Mouse (Mus musculus) left cerebral cortex, adult 8-10 months (tissue): ENCODE results near the gene Ppfibp1. TPM values are rescaled to one million over a fixed set of nuclear protein-coding genes. Genes with fewer than 3 reads are reported as not detected.

Experiments used
- DNase-seq, 2 experiments: peaks; one replicate each; pipeline ENCODE4 v3.0.0; 2022; ENCODE audit warnings: low spot score in 2 of 2
- total RNA-seq, 4 experiments: library from RNA; stranded (reverse); gene quantifications; 2 replicates each; pipeline ENCODE4 v1.2.4; 2022

Ppfibp1 gene
- total RNA-seq, 4 experiments from 2014 or later, result 48.2 to 53.8 (median 52.5) TPM

- no peak for DNase-seq
Observed at GRCm38 (mm10) chr6:146981249-146981835, 93.1 kb downstream of the Ppfibp1 start.

DNA sequence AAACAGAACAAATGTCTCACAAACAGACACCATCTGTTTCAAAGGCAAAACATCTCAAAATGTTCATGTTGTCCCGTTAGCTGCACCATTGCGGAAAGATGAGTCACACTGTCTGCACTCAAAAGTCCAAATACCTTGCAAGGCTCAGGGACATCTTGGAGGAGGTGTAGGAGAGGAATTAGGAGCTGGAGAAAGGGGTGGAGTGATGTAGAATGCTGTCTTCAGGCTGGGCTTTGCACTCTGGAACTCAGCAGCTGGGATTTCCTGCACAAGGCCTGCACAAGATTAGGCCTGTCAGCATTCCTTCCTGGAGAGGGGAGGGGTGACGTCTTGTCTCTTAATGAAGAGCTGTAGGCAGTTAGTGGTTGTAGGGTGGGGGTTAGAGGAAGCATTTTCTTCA is 96.3 kb downstream of the Ppfibp1 start:
- peak in 1 of 2 experiments; percentile 65 for DNase-seq

DNA sequence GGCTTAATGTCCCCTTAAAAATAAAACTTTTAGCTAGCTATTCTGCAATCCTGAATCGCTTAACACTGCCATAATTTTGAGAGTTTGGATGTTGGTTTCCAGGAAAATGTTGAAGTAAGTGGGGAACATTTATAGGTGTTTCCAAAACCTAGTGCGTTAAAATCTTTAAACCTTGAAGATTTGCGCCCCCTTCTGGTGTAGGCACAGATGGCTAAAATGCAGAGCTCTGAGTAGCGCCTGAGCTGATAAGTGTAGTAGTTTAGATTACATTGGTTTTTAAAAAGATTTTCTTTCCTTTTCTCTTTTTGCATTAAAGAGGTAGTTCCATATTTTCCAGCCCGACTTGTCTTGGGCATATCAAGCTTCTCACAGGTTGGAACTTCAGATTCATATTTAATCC is 105.9 kb downstream of the Ppfibp1 start:
- DNase-seq, result no peak

DNA sequence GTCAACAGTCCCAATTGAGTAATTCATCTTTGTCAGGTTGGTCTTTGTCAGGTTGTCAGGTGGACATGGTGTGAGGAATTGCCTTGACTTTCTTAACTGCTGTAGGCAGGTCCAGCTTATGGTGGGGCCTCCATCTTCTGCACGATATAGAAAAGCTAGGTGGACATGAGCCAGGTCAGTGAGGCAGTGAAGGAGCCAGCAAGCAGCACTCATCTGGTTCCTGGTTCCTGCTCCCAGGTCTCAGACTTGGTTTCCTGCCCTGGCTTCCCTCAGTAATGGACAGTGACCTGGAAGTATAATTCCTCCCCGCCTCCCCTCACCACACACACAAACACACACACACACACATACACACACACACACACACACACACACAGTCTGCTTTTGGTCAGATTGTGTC is 107.1 kb downstream of the Ppfibp1 start:
- DNase-seq, result no peak

DNA sequence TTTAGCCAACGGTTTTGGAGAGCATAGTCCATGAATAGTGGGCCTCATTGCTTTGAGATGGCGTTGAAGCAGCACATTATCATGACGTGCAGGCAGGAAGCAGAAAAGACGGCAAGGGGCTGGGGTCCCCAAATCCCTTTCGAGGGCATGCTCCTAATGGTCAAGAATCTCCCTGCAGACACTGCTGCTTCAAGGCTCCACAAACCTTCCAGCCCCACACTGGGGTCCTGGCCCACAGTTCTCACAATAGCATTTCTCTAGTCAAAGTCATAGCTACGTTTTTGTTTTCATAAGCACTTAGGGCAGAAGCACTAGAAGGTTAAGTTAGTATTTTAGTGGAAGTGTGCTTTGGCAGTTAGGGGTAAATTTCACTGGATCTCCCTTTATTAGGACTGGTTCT is 107.6 kb downstream of the Ppfibp1 start:
- no peak for DNase-seq

DNA sequence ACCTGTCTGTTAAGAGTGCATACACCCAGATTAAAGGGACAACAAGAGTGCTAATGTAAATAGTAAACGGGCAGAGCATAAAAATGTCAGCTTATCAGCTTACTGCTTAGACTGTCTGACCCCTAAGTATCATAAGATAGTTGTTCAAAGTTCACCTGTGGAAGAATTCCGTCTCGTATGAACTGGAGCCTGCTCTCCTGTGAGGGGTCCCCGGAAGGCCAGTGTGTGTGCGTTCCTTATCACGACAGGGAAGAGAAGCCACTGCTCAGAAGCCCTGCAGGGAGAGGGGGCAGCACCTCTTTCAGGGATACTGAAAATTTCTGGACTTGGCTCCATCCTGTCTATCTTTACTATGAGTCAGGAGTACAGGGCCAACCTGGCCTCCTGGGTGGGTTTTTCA is 108.7 kb downstream of the Ppfibp1 start:
- no peak for DNase-seq

- DNase-seq, result no peak
Observed at GRCm38 (mm10) chr6:146998710-146999109, 110.4 kb downstream of the Ppfibp1 start.

- no peak for DNase-seq
Observed at GRCm38 (mm10) chr6:146999302-146999701, 111.0 kb downstream of the Ppfibp1 start.

DNA sequence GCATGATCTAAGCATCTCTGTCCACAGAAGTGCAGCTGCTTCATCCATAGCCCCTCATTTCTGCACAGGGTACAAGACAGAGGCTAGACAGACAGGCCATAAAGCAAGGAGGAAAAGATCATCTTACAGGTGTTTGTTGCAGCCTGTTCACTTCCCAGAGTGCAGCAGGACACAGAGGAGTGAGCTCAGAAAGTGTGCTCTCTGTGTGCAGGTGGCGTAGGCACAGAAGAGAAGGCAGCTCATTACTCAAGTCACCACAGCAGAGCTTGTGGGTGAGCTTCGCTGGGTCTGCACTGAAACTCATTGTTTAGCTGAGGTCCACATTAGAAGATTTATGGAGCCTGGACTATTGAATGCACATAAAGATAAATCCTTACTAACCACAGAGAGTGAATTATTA is 111.5 kb downstream of the Ppfibp1 start:
- DNase-seq, result no peak

- no peak for DNase-seq
Observed at GRCm38 (mm10) chr6:147008148-147008547, 119.9 kb downstream of the Ppfibp1 start.

DNA sequence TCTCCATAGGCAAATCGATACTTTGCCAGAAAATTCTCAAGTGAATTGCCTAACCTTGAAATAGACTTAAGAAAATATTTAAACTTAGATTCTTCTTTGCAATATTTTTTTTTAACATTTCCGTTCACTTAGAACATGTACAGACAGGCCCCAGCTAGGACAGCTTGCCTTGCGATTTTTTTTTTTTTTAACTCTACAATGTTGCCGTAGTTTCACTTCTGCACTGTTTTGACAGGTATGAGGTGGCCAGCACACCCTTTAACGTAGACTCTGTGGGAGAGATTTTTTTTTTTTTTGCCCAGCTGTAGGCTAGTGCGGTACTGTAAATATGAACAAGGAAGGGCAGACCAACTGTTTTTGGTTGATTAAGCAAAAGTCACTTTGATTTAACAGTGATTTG is 122.1 kb downstream of the Ppfibp1 start:
- no peak for DNase-seq

GRCm38 (mm10) chr6:147010811-147011520 is 122.7 kb downstream of the Ppfibp1 start:
- no peak for DNase-seq

GRCm38 (mm10) chr6:147011555-147011954 is 123.3 kb downstream of the Ppfibp1 start:
- DNase-seq, result no peak

- DNase-seq, result no peak
Observed at GRCm38 (mm10) chr6:147011977-147012376, 123.7 kb downstream of the Ppfibp1 start.

GRCm38 (mm10) chr6:147013546-147013945 is 125.3 kb downstream of the Ppfibp1 start:
- DNase-seq, result no peak

GRCm38 (mm10) chr6:147017906-147018305 is 129.6 kb downstream of the Ppfibp1 start:
- no peak for DNase-seq

DNA sequence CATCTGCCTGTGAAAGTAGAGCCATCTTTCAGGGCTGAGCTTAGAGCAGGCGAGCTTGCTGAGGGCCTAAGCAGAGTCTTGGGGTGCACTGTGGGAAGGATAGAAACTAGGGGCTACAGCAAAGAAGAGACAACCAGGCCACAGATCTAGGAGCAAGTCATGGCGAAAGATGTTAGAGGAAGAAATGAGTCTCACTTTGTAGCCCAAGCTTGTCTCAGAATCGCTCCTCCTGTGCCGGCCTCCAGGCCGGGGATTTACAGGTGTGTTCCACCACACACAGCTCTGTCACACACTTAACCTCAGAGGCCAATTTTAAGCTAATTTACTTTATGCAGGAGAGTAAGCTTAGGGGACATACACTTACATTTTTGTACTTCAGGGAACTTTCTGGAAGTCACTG is 130.1 kb downstream of the Ppfibp1 start:
- DNase-seq, result no peak

DNA sequence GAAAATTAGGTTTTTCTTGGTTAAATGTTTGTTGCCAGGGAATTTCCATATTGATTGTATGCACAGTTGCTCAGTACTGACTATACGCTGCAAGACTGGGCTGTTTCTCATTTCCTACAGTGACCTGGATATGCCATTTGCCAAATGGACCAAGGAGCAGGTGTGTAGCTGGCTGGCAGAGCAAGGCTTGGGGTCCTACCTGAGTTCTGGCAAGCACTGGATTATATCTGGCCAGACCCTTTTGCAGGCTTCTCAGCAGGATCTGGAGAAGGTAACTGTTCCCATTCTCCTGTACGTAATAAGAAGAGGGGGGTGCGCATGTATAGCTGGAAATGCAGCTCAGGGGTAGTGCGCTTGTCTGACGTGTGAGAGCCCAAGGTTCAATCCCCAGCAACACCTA is 132.9 kb downstream of the Ppfibp1 start:
- DNase-seq, result no peak

DNA sequence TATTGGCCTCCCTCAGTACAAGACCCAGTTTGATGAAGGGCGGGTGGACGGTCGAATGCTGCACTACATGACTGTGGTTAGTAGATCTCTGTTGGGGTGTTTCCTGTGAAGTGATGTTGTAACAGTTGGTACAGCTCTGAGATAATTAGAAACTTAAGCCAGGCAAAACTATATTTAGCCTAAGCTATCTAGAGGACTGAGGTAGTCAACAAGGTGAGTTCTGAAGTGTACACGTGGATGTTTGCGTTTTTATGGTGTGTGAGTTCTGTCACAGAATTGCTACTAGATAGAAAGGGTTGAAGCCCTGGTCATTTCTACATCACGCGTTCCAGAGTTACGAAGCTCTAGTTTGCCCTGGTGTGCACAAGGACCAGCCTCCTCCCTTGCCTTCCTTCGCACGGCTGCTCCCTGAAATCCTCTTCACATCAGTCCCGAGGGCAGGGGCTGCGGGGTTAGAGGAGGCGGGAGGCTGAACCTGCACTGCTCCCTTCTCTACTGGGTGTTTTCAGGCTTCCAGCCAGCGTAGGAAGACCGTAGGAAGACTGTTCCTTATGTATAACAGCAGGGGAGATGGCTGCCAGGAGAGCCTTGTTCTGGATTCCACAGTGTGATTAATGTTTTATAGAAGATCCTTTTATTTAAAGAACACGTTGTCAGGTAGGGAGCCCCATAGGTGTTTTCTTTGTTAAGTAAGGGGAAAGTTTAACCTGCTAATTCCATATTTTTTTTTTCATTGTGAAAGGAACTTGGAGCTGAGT is 134.3 kb downstream of the Ppfibp1 start:
- DNase-seq, result no peak

- no peak for DNase-seq
Observed at GRCm38 (mm10) chr6:147023133-147023395, 134.8 kb downstream of the Ppfibp1 start.

GRCm38 (mm10) chr6:147023568-147023967 is 135.3 kb downstream of the Ppfibp1 start:
- no peak for DNase-seq

- DNase-seq, result no peak
Observed at GRCm38 (mm10) chr6:147024761-147025160, 136.5 kb downstream of the Ppfibp1 start.

DNA sequence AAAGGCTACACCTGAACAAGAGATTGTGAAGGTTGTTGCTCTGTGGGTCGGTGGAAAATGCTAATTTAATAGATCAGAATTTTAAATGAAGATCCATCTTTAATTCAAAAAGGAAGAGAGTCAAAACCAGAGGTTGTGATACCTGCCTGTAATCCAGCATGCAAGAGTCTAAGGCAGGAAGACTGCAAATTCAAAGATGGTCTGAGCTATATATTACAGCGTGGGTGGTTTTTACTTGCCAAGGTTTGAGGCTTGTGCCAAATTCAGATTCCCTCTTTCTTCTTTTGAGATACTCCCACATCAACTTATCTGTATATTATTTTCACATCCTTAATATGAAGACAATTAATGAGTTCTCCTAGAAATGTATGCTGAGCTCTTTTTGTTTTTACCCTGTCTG is 140.1 kb downstream of the Ppfibp1 start:
- DNase-seq, result no peak
